Mouse (Mus musculus): Measurements from ENCODE around the gene Lrp5. TPM values are rescaled to one million over a fixed set of nuclear protein-coding genes. Genes with fewer than 3 reads are reported as not detected.

Lrp5 gene
- polyA plus RNA-seq, 1 experiment: 5.8 TPM

GRCm38 (mm10) chr19:3562752-3563151 lies 123.6 kb downstream of the Lrp5 start:
- peaks cover 1% of the 10 kb centered on the region; the same call in 1 of the 2 replicates for H3K4me1 ChIP-seq (ENCODE audit: control insufficient read depth, insufficient read depth, low read length)
- H3K4me3 ChIP-seq (replicated peaks; ENCODE audit: control insufficient read depth, low read depth, low read length): no peak overlapping the region
- 73% methylated on average over 6 of the region's 6 CpGs for WGBS
- no peak overlapping the region for H3K27ac ChIP-seq (ENCODE audit: control insufficient read depth, insufficient read depth, low read depth, low read length, poor library complexity)
- TF ChIP-seq CTCF (IDR thresholded peaks at IDR 0.05; ENCODE audit: control insufficient read depth, insufficient read depth, low read length): no peak
- no peak for TF ChIP-seq POLR2A (IDR thresholded peaks at IDR 0.05; ENCODE audit: borderline replicate concordance, control insufficient read depth, low read depth, low read length)

DNA sequence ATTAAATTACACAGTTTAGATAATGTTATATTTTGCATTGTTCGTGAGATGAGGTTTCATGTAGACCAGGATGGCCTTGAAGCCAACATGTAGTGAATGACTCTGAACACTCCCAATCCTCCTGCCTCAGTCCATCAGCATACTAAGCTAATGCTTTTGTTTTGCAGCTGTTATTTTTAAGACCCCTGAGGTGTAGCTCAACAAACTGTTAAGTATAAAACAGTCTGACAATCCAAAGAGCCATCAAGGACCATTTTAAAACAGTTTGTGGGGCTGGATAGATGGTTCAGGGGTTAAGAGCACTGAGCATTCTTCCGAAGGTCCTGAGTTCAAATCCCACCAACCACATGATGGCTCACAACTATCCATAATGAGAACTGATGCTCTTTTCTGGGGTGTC lies 124.1 kb downstream of the Lrp5 start:
- H3K4me1 ChIP-seq (ENCODE audit: control insufficient read depth, insufficient read depth, low read length): peaks cover 1% of the 10 kb centered on the region; the same call in 1 of the 2 replicates
- H3K4me3 ChIP-seq (replicated peaks; ENCODE audit: control insufficient read depth, low read depth, low read length): no peak overlapping the region
- no peak overlapping the region for H3K27ac ChIP-seq (ENCODE audit: control insufficient read depth, insufficient read depth, low read depth, low read length, poor library complexity)
- 85% methylated on average over 2 of the region's 2 CpGs for WGBS
- TF ChIP-seq POLR2A (IDR thresholded peaks at IDR 0.05; ENCODE audit: borderline replicate concordance, control insufficient read depth, low read depth, low read length) (no peak), CTCF (IDR thresholded peaks at IDR 0.05; ENCODE audit: control insufficient read depth, insufficient read depth, low read length) (no peak)

DNA sequence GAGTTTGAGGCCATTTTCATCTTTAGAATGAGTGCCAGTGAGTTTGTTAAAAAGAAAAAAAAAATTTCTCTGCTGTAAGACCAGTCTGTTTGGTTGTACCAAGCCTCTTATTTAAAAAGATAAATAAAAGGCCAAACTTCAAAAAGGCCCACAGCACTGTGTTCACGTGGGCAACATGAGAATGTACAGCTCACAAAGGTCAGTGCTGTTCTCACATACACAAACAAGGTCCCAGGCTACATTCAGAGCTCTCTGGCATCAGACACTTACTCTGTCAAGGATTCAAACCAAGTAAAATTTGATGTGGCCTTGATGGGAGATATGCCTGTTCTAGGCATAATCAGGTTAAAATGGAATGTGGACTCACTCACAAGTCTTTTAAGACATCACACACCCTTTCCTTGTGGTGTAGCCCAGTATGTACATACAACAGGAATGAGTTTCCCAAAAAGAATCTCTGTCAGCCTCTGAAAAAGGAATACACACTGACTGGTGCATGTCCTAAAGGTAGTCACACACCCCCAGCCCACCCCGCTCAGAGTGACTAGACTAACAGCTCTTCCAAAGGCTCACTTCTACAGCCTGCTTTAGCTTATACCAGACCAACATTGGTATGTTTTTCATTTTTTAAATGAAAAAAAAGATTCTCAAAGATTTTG lies 130.1 kb downstream of the Lrp5 start:
- H3K27ac ChIP-seq (ENCODE audit: control insufficient read depth, insufficient read depth, low read depth, low read length, poor library complexity): no peak overlapping the region
- WGBS: 92% methylated on average over 2 of the region's 2 CpGs
- no peaks in the 10 kb centered on the region; the same call in 1 of the 2 replicates for H3K4me1 ChIP-seq (ENCODE audit: control insufficient read depth, insufficient read depth, low read length)
- H3K4me3 ChIP-seq (replicated peaks; ENCODE audit: control insufficient read depth, low read depth, low read length): no peak overlapping the region
- no peak for TF ChIP-seq CTCF (IDR thresholded peaks at IDR 0.05; ENCODE audit: control insufficient read depth, insufficient read depth, low read length)
- TF ChIP-seq POLR2A (IDR thresholded peaks at IDR 0.05; ENCODE audit: borderline replicate concordance, control insufficient read depth, low read depth, low read length): no peak

- TF ChIP-seq POLR2A (IDR thresholded peaks at IDR 0.05; ENCODE audit: borderline replicate concordance, control insufficient read depth, low read depth, low read length) (no peak), CTCF (IDR thresholded peaks at IDR 0.05; ENCODE audit: control insufficient read depth, insufficient read depth, low read length) (no peak)
- Histone ChIP-seq H3K4me3 (replicated peaks; ENCODE audit: control insufficient read depth, low read depth, low read length) (no peak overlapping the region), H3K4me1 (ENCODE audit: control insufficient read depth, insufficient read depth, low read length) (no peaks in the 10 kb centered on the region), H3K27ac (ENCODE audit: control insufficient read depth, insufficient read depth, low read depth, low read length, poor library complexity) (no peak overlapping the region)
- WGBS: 87% methylated on average over 8 of the region's 8 CpGs
These were observed 131.6 kb downstream of the Lrp5 start for GRCm38 (mm10) chr19:3554785-3555184.

- Histone ChIP-seq H3K4me3 (replicated peaks; ENCODE audit: control insufficient read depth, low read depth, low read length) (no peak overlapping the region), H3K4me1 (ENCODE audit: control insufficient read depth, insufficient read depth, low read length) (no peaks in the 10 kb centered on the region), H3K27ac (ENCODE audit: control insufficient read depth, insufficient read depth, low read depth, low read length, poor library complexity) (no peak overlapping the region)
- 42% methylated on average over 4 of the region's 4 CpGs for WGBS
- no peak for TF ChIP-seq CTCF (IDR thresholded peaks at IDR 0.05; ENCODE audit: control insufficient read depth, insufficient read depth, low read length)
- no peak for TF ChIP-seq POLR2A (IDR thresholded peaks at IDR 0.05; ENCODE audit: borderline replicate concordance, control insufficient read depth, low read depth, low read length)
These were observed 134.7 kb downstream of the Lrp5 start for GRCm38 (mm10) chr19:3551573-3552159.

GRCm38 (mm10) chr19:3550101-3550500 lies 136.3 kb downstream of the Lrp5 start:
- WGBS: 93% methylated on average over 1 of the region's 1 CpGs
- TF ChIP-seq CTCF (IDR thresholded peaks at IDR 0.05; ENCODE audit: control insufficient read depth, insufficient read depth, low read length) (no peak), POLR2A (IDR thresholded peaks at IDR 0.05; ENCODE audit: borderline replicate concordance, control insufficient read depth, low read depth, low read length) (no peak)
- no peaks in the 10 kb centered on the region; the same call in 1 of the 2 replicates for H3K4me1 ChIP-seq (ENCODE audit: control insufficient read depth, insufficient read depth, low read length)
- no peak overlapping the region for H3K27ac ChIP-seq (ENCODE audit: control insufficient read depth, insufficient read depth, low read depth, low read length, poor library complexity)
- H3K4me3 ChIP-seq (replicated peaks; ENCODE audit: control insufficient read depth, low read depth, low read length): no peak overlapping the region

GRCm38 (mm10) chr19:3549263-3549662 lies 137.1 kb downstream of the Lrp5 start:
- TF ChIP-seq POLR2A (IDR thresholded peaks at IDR 0.05; ENCODE audit: borderline replicate concordance, control insufficient read depth, low read depth, low read length): no peak
- no peak for TF ChIP-seq CTCF (IDR thresholded peaks at IDR 0.05; ENCODE audit: control insufficient read depth, insufficient read depth, low read length)
- H3K4me3 ChIP-seq (replicated peaks; ENCODE audit: control insufficient read depth, low read depth, low read length): no peak overlapping the region
- WGBS: 81% methylated on average over 1 of the region's 1 CpGs
- no peak overlapping the region for H3K27ac ChIP-seq (ENCODE audit: control insufficient read depth, insufficient read depth, low read depth, low read length, poor library complexity)
- peaks cover 1% of the 10 kb centered on the region; the same call in 1 of the 2 replicates for H3K4me1 ChIP-seq (ENCODE audit: control insufficient read depth, insufficient read depth, low read length)

DNA sequence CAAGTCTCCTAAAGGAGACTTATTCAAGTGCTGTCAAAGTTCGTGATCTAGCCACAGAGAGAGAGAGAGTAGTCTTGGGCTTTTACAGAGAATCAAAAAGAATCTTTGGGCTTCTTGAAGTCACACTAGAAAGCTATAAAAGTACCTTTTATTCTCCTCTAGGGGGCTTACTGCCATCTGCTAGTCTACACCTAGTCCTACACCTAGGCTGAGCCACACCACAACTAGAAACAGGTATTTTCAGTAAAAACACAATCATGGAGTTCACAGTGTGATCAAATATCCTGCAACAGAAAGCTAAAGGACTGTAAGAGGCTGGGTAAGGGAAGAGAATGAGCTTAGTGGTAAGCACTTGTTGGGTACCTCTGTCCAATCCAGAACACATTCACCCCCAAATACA lies 138.1 kb downstream of the Lrp5 start:
- 91% methylated on average over 1 of the region's 1 CpGs for WGBS
- Histone ChIP-seq H3K4me1 (ENCODE audit: control insufficient read depth, insufficient read depth, low read length) (peaks cover 1% of the 10 kb centered on the region; the same call in 1 of the 2 replicates), H3K4me3 (replicated peaks; ENCODE audit: control insufficient read depth, low read depth, low read length) (no peak overlapping the region), H3K27ac (ENCODE audit: control insufficient read depth, insufficient read depth, low read depth, low read length, poor library complexity) (no peak overlapping the region)
- TF ChIP-seq CTCF (IDR thresholded peaks at IDR 0.05; ENCODE audit: control insufficient read depth, insufficient read depth, low read length) (no peak), POLR2A (IDR thresholded peaks at IDR 0.05; ENCODE audit: borderline replicate concordance, control insufficient read depth, low read depth, low read length) (no peak)
